Mouse (Mus musculus): ENCODE data around the gene Rai1. TPM values are rescaled to one million over a fixed set of nuclear protein-coding genes. Genes with fewer than 3 reads are reported as not detected.

Gene Rai1
- total RNA-seq, 2 experiments from 2014 or later: 61.4 to 69.8 TPM

DNA sequence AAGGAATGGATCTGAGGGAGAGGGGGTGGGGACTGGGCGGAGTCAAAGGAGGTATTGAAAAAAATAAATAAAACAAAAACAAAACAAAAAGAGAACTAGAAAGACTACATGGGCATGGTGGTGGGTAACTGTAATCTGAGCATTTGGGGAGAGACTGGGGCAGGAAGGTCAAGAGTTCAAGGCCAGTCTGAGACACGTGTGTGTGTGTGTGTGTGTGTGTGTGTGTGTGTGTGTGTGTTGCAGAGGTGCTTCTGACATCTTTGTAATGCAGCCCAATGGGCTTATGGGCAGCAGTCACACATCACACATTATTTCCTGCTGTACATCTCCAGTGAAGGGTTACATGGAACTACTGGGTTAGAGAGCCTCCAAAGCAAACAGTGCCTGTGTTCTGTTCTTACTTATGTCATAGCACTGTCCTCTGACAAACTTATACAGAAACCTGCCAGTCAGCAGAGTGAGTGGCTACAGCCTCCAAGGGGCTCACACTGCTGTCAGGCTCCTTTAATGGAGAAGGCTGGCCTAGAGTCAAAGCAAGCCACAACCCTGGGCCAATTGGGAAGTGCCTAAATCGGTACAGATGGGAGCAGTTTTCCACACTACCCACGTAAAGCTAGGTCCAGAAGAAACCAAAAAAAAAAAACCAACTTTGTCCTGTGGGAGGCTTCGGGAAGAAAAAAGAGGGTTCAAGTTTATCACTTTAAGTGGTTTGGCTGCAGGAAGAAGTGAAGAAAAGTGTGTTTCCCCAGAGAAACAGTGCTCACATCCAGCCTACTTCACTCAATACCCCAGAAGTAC, 143.1 kb downstream of the Rai1 start:
- DNase-seq (ENCODE audit: low spot score in 2 of 2): no peak

Small RNA genes within 50 kb of the gene (microRNA-seq; reads per million reads assigned to microRNA genes)
- gene Mir6921: 1.1 reads per million
- not detected for gene Mir6922

Other genes starting within 250 kb of the Rai1 start
- gene Med9, start 156.8 kb upstream of the Rai1 start, total RNA-seq (2021): 10 to 100 TPM; 36.5 to 41.0 TPM
- 10 to 100 TPM; 20.7 to 21.6 TPM for gene Rasd1, start 140.1 kb upstream of the Rai1 start, total RNA-seq (2021)
- 10 to 100 TPM in 1 of 2 experiments, 1 to 10 TPM in 1; 7.3 to 54.5 TPM for gene Pemt, start 58.5 kb upstream of the Rai1 start, total RNA-seq (2021)
- 100 to 1,000 TPM; 135 to 160 TPM for gene Srebf1, start 117.6 kb downstream of the Rai1 start, total RNA-seq (2021)
- 10 to 100 TPM; 54.0 to 55.9 TPM for gene Tom1l2, start 247.9 kb downstream of the Rai1 start, total RNA-seq (2021)
- 1 to 10 TPM; 1.8 to 2.6 TPM for gene Drc3, start 248.3 kb downstream of the Rai1 start, total RNA-seq (2021)